Mouse (Mus musculus) olfactory bulb, adult 2 months (tissue): ENCODE data around the gene Nrde2.

Experiments
- CTCF ChIP-seq: fragments of 200-500 bp; IDR thresholded peaks from 2 replicates; pipeline ENCODE4 v1.5.1; 2012; ENCODE audit warnings: low read depth, mild to moderate bottlenecking, low read length, moderate library complexity; ENCODE audit not compliant: insufficient read depth
- POLR2A ChIP-seq: fragments of 200-500 bp; IDR thresholded peaks from 2 replicates; pipeline ENCODE4 v1.6.1; 2012; ENCODE audit warnings: mild to moderate bottlenecking, low read depth, low read length, moderate library complexity; ENCODE audit not compliant: insufficient read depth

GRCm38 (mm10) chr12:100180802-100181201 lies 21.3 kb upstream of the Nrde2 start:
- TF ChIP-seq CTCF (no peak), POLR2A (no peak)
